Mouse (Mus musculus) thymus, adult 2 months (tissue): ENCODE results near the gene Ddb2.

ENCODE experiments used
- CTCF ChIP-seq: fragments of 200-500 bp; IDR thresholded peaks from 2 replicates; pipeline ENCODE4 v1.5.1; 2012; ENCODE audit warnings: mild to moderate bottlenecking, control low read depth, low read length, moderate library complexity, borderline replicate concordance; ENCODE audit not compliant: control insufficient read depth, poor library complexity, insufficient read depth; ENCODE audit errors: extremely low read depth
- POLR2A ChIP-seq: fragments of 200-500 bp; IDR thresholded peaks from 2 replicates; pipeline ENCODE4 v1.6.1; 2012; ENCODE audit warnings: mild to moderate bottlenecking, low read length, control low read depth, moderate library complexity; ENCODE audit not compliant: control insufficient read depth, poor library complexity, insufficient read depth; ENCODE audit errors: extremely low read depth

GRCm38 (mm10) chr2:91223614-91224013 lies 13.2 kb downstream of the Ddb2 start:
- no peak for TF ChIP-seq CTCF
- TF ChIP-seq POLR2A = no peak
